Mouse (Mus musculus) gastrocnemius, postnatal 14 days (tissue): Measurements from ENCODE around the gene Sh3tc1. TPM values are rescaled to one million over a fixed set of nuclear protein-coding genes. Genes with fewer than 3 reads are reported as not detected.

Experiments used
- DNase-seq: peaks from one replicate; pipeline ENCODE4 v3.0.0; 2021; ENCODE audit warnings: mixed read lengths
- intact Hi-C: fragments of 180-260 bp; cut with DNase I; formaldehyde crosslinking; loops from one replicate; pipeline ENCODE4 v1.15.1; 2025; ENCODE audit warnings: low total_unique reads
- total RNA-seq, 2 experiments: library from RNA; stranded (reverse); gene quantifications; 2 replicates each; pipeline ENCODE4 v1.2.3; 2021

The Sh3tc1 gene
- total RNA-seq, 2 experiments from 2014 or later, result 3.9 to 4.4 TPM

GRCm38 (mm10) chr5:35728344-35728956 is 11.3 kb downstream of the Sh3tc1 start:
- DNase-seq, result no peak
- intact Hi-C loops, result no loop called here

DNA sequence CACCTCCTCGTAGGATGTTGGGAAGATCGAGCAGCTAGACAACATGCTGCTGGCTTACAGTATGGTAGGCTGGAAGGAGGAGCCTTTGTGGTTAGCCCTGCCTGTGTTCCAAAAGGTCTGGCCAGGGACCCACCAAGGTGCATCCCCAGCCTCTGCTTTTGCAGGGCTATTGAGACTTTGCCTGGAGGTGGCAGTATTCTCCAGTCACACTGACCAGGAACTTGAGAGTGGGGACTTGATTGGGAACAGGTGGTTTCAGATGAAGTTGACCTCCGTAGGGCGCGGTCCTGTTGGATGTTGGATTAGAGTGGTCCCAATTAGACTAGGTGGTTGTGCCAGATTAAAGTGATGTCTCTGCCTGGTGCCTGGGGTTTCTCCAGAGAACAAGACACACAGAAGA is 12.3 kb downstream of the Sh3tc1 start:
- DNase-seq, result no peak
- intact Hi-C loops, result no loop called here

DNA sequence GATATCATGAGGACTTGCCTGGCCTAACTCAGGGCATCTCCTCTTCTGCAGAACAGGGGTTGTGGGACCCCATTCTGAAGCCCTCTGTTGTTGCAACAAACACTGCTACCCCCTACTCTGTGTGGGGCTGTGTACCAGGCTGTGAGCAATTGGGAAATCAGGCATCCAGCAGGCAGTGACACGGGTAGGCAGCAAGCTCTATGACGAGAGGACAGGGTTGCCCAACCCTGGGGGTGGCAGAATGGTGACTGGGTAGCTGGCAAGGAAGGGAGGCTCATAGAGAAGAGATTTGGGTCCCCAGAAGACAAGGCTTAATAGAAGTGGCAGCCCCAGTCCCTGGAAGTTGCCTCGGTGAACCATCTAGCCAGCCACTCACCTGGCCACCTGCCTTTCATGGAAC is 13.9 kb downstream of the Sh3tc1 start:
- DNase-seq, result no peak
- intact Hi-C loops, result no loop called here

DNA sequence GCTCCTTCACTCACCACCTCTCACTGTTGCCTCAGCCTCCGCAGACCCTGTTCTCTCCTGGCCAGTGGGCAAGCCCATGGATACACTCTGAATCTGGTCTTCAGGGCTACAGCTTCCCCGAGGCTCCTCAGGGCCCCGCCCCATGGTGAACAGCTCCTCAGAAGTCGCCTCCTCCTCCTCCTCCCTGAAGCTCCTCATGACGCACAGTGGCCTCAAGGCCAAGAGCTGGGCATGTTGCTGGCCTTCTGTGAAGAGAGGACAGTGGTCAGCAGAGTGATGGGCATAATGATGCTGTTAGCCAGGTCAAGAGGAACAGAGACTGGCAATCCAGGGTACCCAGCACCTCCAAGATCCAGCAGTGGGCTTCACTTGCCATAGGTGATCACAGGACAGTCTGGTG is 15.9 kb downstream of the Sh3tc1 start:
- intact Hi-C loops, result no loop called here
- no peak for DNase-seq

- DNase-seq, result no peak
- intact Hi-C loops, result no loop called here
These were observed 17.1 kb downstream of the Sh3tc1 start for GRCm38 (mm10) chr5:35722654-35723053.

DNA sequence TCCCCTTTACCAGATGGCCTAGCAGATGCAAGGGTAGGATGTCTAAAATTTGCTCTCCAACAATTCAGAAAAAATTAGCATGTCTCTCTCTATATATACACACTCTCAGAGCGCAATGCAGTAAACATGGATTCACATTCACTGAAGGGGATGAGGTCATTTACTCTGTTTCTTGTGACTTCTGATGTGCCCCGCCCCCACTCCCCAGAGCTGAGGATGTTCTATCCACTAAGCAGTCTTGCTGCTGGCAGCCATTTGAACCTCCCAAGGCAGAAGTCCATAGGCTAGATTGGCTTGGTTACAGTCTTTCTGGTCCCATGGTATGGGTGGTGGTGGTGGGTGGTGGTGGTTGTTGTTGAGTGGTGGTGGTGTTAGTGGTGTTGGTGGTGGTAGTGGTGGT is 17.9 kb downstream of the Sh3tc1 start:
- intact Hi-C loops, result no loop called here
- no peak for DNase-seq

- no peak for DNase-seq
- intact Hi-C loops, result no loop called here
These were observed 19.9 kb downstream of the Sh3tc1 start for GRCm38 (mm10) chr5:35719880-35720279.

GRCm38 (mm10) chr5:35719343-35719742 is 20.4 kb downstream of the Sh3tc1 start:
- DNase-seq, result no peak
- intact Hi-C loops, result no loop called here

DNA sequence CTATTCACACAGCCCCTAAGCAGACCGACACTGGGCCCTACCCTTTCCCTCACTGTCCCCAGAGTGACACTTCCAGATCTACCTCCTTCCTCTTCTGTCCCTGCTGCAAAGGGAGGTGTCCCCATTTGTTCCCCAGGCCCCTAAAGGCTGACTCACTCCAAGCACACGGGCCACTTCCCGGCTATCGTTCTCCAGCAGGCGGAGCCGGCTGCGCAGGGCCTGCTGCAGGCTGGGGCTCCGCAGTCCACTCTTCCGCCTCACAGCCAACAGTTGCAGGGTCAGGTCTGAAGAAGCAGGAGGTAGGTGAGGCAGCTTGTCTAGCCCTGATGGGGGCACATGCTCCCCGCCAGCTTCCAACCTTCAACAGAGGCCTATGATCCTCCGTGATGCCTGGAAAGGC is 21.0 kb downstream of the Sh3tc1 start:
- DNase-seq, result no peak
- intact Hi-C loops, result no loop called here

DNA sequence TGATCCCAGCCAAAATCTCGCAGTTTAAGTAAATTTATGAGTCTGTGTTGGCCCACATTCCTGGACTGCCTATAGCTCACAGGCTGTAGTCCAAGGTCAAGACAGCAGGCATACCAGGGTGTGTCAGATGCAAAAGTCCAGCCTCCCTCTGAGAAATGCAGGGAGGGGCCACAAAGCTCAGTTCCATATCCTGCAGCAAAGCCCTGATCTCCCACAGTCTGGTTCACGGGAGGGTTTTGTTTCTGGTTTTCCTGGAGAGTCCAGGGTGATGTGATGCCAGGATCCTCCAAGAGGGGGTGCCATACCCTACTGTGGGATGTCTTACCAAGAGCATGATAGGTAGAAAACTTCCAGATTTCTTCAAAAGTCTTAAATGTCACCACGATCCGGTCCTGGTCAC is 21.8 kb downstream of the Sh3tc1 start:
- no peak for DNase-seq
- intact Hi-C loops, result no loop called here

DNA sequence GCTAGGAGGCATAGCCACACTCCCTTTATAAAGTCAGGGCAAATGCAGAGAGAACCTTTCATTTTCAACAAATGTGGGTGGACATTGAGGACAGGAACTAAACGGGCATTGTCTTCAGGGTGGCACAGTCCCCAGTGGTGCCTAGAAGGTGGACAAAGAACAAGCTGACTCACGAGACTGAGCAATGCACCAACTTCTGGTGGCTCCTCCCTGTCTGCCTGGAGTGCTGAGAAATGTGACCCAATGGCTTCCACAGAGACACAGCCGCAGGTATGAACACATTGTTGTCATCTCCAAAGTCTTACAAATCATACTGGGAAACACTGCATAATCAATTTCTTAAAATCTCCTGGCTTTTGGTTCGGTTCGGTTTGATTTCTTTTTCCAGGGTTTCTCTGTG is 22.3 kb downstream of the Sh3tc1 start:
- DNase-seq, result no peak
- intact Hi-C loops, result no loop called here

- DNase-seq, result peak; percentile 80
- intact Hi-C loops, result loop anchor here (2.0 kb wide), 1 partner anchor 121 kb away; no protein-coding TSS in a partner anchor
These were observed 26.0 kb downstream of the Sh3tc1 start for GRCm38 (mm10) chr5:35713649-35714354.

DNA sequence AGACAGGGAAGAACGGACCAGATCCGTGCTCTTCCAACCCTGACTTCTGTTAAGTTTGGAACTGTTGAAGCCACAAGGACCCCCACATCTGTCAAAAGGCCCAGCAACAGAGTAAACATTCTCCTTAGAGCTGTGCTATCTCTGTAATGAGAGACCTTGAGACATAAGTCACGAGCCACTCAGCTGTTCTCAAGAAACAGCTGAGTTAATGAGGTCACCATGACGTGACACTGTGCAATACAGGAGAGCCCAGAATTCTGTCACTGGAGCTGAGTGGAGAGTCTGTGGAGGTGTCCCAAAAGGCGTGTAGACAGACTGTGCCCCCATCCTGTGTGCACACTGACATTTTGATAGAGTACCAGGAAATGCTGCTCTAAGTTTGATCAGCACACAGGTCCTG is 27.3 kb downstream of the Sh3tc1 start:
- DNase-seq, result no peak
- intact Hi-C loops, result no loop called here

DNA sequence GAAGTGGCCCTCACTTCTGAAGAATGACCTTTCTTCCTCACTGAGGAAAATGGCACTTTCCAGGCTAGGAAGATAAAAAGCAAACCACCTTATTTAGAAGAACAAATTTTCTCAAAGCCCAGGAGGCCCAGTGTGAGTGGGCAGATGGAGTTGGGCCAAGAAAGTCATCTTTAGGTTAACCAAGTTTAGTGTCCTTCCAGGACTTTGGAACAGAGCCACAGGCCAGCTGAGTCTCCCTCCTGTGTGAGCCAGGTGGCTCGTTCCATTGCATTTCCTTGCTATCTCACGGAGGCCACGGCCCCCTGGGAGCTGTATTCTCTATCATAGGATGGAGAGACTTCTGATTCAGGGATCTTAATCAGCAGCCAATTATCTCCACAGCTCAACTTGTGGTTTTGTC is 28.9 kb downstream of the Sh3tc1 start:
- intact Hi-C loops, result no loop called here
- DNase-seq, result no peak

DNA sequence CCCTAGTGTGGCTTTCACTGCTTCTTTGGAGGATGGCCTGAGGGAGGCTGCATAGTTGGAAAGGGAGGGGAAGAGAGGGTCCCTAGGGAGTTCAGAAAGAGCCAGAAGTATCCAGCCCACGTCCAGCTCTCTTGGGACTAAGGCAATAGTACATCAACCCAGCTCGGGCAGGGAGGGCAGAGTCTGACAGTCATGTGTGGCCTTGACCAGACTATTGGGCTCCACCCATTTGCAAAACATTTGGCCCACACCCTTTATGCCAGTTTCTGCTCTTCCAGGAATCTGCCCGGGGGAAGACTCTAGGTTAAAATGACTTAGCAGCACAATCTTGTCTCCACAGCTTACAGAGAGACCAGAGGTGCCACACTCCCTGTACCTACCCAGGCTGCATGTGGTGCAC is 29.3 kb downstream of the Sh3tc1 start:
- intact Hi-C loops, result no loop called here
- no peak for DNase-seq

DNA sequence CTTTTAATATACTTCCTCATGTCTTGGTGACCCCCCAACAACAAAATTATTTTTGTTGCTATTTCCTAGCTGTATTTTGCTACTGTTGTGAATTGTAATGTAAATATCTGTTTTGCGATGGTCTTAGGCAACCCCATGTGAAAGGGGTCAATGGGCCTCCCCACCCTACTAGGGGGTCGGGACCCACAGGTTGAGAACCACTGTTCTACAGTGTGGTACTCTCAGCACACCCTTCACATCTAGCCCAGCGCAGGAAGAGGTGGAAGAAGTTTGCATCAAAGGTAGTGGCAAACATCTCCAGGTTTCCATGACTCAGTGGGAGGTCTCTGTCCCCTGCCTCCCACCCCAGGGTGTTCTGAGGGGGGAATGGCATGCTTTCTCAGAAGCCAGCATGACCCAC is 34.4 kb downstream of the Sh3tc1 start:
- intact Hi-C loops, result no loop called here
- no peak for DNase-seq

- intact Hi-C loops, result loop anchor here (5.0 kb wide), 1 partner anchor 48 kb away; no protein-coding TSS in a partner anchor
- no peak for DNase-seq
These were observed 36.0 kb downstream of the Sh3tc1 start for GRCm38 (mm10) chr5:35703814-35704213.

- DNase-seq, result no peak
- intact Hi-C loops, result loop anchor here (5.0 kb wide), 1 partner anchor 49 kb away; no protein-coding TSS in a partner anchor
These were observed 36.6 kb downstream of the Sh3tc1 start for GRCm38 (mm10) chr5:35703183-35703582.

DNA sequence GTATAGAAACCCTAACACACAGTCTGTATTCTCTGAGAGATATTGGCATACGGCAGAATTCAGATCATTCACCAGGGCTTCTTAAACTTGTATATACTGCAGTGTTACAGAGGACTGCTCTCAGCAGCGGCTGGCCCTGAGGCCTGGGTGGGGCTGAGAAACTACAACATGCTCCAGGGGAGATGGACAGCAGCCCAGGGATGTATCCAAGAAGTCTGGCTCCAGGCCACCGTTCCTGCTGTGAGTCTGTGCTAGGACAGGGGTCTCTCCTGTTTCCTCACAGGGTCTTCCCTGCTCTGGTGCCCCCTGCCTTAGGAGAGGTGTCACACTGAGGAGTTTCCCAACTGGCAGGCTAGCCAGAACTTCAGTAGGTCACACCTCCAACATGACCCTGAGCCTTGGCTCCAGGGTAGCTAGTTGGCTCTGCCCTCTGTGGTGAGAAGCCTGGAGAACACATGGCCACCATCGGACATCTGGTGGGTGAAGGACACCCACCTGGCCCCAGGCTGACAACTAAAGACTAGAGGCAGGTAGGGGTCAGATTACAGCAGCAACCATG is 37.1 kb downstream of the Sh3tc1 start:
- intact Hi-C loops, result loop anchor here (5.0 kb wide), 1 partner anchor 50 kb away; no protein-coding TSS in a partner anchor
- no peak for DNase-seq

GRCm38 (mm10) chr5:35701042-35701441 is 38.7 kb downstream of the Sh3tc1 start:
- DNase-seq, result peak; percentile 82

GRCm38 (mm10) chr5:35695815-35696214 is 44.0 kb downstream of the Sh3tc1 start:
- no peak for DNase-seq
- intact Hi-C loops, result no loop called here

More at GRCm38 (mm10) chr5:35701042-35701441, 38.7 kb downstream of the Sh3tc1 start:
- intact Hi-C loops, result loop anchor here (5.0 kb wide), 1 partner anchor 51 kb away; no protein-coding TSS in a partner anchor
